Mouse (Mus musculus) CH12.LX (cell line): ENCODE data around the gene Cirbp.

Experiments
- CTCF ChIP-seq, 2 experiments: IDR thresholded peaks in 1 of 2; conservative IDR thresholded peaks in 1 of 2; 2 replicates each; pipeline ENCODE4 v1.5.1; 2011 to 2012; ENCODE audit warnings: low read depth in 2 of 2, low read length in 2 of 2, improper control_type of control experiment in 1 of 2, inconsistent platforms in 1 of 2, mild to moderate bottlenecking in 1 of 2, moderate library complexity in 1 of 2
- EP300 ChIP-seq: IDR thresholded peaks from 2 replicates; pipeline ENCODE4 v1.6.1; 2011; ENCODE audit warnings: low read length, improper control_type of control experiment
- POLR2A ChIP-seq: IDR thresholded peaks from 2 replicates; pipeline ENCODE4 v1.6.1; 2011; ENCODE audit warnings: low read depth, mild to moderate bottlenecking, improper control_type of control experiment, low read length

DNA sequence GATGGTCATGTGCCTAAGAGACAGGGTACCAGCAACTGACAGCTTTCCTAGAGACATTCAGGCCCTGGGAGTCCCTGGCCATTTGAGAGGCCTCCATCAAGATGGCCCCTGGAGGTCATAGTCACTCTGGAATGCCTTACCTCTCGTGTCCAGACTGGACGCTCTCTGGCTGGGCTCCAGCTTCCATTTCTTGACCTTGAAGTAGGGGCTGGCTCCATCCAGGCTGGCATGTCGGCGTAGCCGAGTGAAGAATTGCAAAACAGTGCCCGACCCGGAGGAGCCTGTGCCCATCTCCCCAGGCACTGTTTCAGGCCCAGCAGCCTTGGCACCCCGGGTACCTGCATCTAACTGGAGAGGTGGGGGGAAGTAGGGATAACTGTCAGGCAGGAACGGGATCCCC, 31.4 kb upstream of the Cirbp start:
- TF ChIP-seq EP300: no peak
- TF ChIP-seq CTCF (conservative IDR thresholded peaks at IDR 0.05 in 1 of 2, IDR thresholded peaks at IDR 0.05 in 1 of 2; ENCODE audit: low read depth in 2 of 2, low read length in 2 of 2): no peak
- TF ChIP-seq POLR2A: no peak
